Mouse (Mus musculus): ENCODE measurements around the gene Hrh2.

Gene Hrh2

GRCm38 (mm10) chr13:54222921-54223769, 31.2 kb downstream of the Hrh2 start:
- peak in 1 of 2 experiments; percentile 17 for DNase-seq

- DNase-seq: peak; percentile 17 to 35
Measured at GRCm38 (mm10) chr13:54227916-54228483, 36.1 kb downstream of the Hrh2 start.

DNA sequence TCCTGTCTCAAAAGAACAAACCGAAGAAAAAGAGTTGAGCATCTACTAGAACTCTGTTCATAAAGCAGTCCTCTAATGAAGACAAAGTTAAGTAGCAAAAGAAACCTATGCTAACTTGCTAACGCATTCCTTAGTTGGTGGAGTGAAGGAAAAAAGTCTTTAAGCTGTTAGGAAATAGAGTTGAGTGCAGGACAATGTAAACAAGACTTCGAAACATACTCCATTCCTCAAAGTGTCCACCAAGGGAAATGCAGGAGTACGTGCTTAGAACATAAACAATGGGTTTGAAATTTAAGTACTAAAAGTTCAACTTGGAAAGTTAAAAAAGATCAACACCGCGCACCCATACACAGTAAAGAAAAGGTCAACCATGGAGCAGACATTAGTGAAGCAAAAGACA, 38.2 kb downstream of the Hrh2 start:
- DNase-seq: no peak

DNA sequence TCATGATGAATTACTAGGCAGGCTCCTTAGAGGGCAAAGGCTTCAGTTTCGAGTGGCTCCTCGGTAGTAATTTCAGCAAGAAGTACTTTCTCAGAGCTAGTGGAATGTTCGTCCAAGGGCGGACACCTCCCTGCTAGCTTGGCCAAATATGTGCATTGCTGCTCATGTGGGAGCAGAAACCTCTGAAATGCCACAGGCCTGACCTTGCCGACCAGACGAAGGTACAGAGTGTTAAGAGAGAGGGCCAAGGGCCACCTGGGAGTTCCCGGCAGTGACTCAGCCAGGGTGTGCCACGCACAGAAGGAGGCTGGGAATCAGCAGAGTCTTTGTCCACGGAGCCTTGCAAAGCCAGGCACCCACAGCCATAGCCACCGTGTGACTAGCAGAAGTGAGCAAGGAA, 39.9 kb downstream of the Hrh2 start:
- peak; percentile 82 to 87 for DNase-seq

- DNase-seq: no peak
Measured at GRCm38 (mm10) chr13:54237512-54237911, 45.6 kb downstream of the Hrh2 start.

- DNase-seq: no peak
Measured at GRCm38 (mm10) chr13:54238585-54239323, 46.8 kb downstream of the Hrh2 start.

DNA sequence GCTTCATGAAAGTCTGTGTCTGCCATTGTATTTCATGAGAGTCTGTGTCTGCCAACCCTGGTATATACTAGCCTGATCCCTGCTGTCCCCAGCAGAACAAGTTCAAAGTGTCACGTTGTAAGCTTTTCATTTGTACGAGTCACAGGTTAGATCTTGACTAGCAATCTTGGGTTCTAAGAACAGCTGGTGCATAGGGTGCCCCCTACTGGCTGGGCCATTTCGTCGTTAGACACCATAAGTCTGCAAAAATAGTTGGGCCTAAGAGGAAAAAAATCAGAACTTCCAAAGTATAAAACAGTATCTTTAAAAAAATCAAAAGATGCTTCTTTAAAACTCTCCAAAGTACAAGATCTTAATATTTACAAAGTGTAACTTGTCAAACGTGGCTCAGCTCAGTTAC, 50.5 kb downstream of the Hrh2 start:
- peak; percentile 38 to 55 for DNase-seq

- DNase-seq: no peak
Measured at GRCm38 (mm10) chr13:54245204-54245603, 53.3 kb downstream of the Hrh2 start.

GRCm38 (mm10) chr13:54247545-54247944, 55.6 kb downstream of the Hrh2 start:
- peak; percentile 58 to 64 for DNase-seq

GRCm38 (mm10) chr13:54248436-54248995, 56.6 kb downstream of the Hrh2 start:
- DNase-seq: no peak

- peak; percentile 8 to 14 for DNase-seq
Measured at GRCm38 (mm10) chr13:54249007-54249406, 57.1 kb downstream of the Hrh2 start.

GRCm38 (mm10) chr13:54250346-54250745, 58.4 kb downstream of the Hrh2 start:
- DNase-seq: no peak

DNA sequence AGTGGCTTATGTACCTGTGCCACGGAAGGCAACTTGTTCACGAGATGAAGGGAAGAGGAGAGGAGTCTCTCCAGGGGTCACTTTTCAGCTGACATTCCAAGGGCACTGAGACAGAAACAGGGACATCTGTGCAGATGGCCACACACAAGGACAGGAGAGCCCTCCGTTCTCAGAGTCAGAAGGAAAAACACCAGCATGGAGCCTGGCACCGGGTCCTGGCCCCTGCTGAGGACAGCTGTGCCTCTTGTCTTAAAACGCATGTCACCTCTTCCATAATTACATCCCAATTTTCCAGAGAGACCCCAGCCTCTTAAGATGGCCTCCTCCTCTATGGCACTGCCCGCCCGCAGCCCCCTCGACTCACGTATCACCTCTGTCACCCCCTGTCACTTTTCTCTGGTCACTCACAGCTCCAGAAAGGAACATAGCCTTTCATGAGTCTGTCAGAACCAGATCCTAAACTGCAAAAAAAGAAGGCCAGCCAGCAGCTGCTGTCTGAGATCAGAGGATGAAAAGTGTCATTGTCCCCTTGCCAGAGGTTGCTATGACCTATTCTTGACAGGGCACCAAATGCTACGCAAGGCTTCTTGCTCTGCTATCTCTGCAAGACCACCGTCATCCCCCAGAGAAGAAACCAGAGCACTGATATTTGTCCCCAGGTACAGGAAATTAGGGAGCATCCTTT, 59.8 kb downstream of the Hrh2 start:
- DNase-seq: no peak

- DNase-seq: no peak
Measured at GRCm38 (mm10) chr13:54257580-54258223, 65.8 kb downstream of the Hrh2 start.

DNA sequence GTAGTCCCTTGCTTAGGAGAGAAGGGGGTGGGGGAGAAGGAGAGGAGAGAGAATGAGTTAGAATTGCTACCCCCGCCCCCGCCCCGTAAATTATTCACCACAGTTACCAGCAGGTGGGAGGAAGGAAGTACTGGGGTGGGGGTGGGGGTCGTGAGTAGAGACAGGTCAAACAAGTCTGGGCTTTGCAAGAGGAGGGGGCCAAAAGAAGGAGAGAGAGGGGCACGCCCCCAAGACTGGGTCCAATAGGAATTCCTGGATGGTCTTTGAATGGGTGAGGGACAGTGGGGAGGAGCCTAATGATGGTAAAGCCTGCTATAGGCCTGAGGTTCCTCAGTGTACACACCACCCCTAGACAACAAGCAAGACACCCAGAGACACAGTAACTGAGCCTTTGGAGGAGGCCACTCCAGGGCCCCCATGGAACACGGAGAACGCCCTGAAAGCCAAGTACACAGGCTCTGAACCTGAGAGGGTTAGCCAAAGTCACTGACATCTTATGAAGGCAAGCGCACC, 66.4 kb downstream of the Hrh2 start:
- no peak for DNase-seq

GRCm38 (mm10) chr13:54260318-54260717, 68.4 kb downstream of the Hrh2 start:
- DNase-seq: no peak

DNA sequence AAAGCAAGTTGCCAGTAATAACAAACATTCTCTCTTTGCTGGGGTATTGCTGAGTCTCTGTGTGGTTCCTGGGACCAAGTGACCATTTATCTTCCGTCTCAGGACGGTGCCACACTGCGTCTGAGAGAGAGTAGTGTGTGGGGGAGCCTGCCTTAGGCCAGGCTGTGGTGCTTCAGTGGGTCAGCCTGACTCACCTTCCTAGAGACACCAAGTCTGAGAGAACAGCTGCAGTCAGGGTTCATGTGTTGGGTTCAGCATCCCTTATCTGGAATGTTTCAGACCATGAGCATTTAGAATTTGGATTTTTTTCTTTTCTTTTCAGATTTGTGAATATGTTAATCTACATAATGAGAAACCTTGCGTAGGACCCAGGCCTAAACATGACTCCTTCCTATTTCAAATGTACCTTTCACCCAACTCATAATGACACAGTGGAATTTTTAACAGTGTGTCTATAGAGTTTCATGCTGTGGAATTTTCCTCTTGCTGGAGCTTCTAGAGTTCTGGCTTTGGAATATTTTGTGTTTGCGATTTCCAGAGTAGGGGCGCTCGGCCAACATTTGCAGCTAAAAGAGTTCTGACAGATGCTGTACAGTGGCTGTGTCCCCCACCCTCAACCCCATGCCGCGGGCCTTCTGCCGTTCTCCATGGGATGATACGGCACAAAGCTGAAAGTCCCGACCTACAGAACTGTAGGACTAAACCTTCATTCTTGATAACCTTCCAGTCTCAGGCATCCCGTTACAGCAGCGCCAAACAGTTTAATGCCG, 71.0 kb downstream of the Hrh2 start:
- no peak for DNase-seq

- DNase-seq: no peak
Measured at GRCm38 (mm10) chr13:54263641-54264040, 71.7 kb downstream of the Hrh2 start.

- DNase-seq: no peak
Measured at GRCm38 (mm10) chr13:54266472-54266871, 74.5 kb downstream of the Hrh2 start.

DNA sequence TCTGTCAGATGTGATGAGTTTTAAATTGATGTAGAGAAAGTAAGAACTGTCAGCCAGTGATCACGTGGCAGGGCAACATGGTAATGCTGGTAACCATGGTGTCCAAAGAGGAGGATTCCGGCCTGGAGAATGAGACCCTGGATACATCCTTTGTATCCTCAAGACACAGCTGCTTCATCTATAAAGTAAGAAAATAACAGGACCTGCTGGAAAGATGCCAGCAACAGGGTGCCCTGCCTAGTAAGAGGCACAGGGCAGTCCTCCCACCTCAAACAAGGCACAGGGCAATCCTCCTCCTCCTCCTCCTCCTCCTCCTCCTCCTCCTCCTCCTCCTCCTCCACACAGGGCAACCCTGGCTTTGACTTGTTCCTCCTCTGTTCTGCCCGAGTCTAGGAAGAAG, 77.2 kb downstream of the Hrh2 start:
- DNase-seq: no peak

DNA sequence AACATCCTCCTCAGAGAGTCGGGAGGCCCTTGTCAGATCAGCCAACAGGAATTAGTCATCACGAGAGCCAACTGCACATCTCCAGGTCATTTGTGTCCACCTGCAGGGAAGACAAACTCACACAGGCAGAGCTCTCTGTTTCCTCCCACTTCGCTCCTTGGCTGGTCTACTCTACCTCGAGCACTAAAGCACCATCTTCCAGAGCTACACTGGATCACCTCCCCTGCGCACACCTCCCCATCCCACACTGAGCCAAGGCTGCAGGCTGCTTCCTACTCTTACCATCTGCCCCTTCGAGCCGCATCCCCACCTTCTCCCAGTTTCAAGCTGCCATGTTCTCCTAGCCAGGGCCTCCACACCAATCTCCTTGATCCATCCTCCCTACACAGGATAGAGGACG, 77.7 kb downstream of the Hrh2 start:
- DNase-seq: no peak

All from lung, adult 18-20 months (tissue).